Mouse (Mus musculus) kidney, postnatal 0 days (tissue): ENCODE data around the gene Gna12. TPM values are rescaled to one million over a fixed set of nuclear protein-coding genes. Genes with fewer than 3 reads are reported as not detected.

ENCODE experiments used
- ATAC-seq: fragments of 200-750 bp; cut with Nextera tagmentation; replicated peaks from 2 replicates; pipeline ENCODE4 v1.8.0; 2017; ENCODE audit warnings: low read depth, moderate number of reproducible peaks, moderate TSS enrichment, moderate library complexity; ENCODE audit not compliant: low FRiP score
- DNase-seq: peaks from one replicate; pipeline ENCODE4 v3.0.0-alpha.2; 2016; ENCODE audit warnings: low spot score
- H3K27ac ChIP-seq: fragments of 300-500 bp; sonication (generic); 2 replicates; pipeline ENCODE4 v1.5.1; 2014; ENCODE audit warnings: mild to moderate bottlenecking
- H3K27me3 ChIP-seq: fragments of 300-500 bp; sonication (generic); 2 replicates; pipeline ENCODE4 v1.6.1; 2014; ENCODE audit warnings: low read length, mixed read lengths; ENCODE audit not compliant: insufficient read depth
- H3K36me3 ChIP-seq: fragments of 300-500 bp; sonication (generic); 2 replicates; pipeline ENCODE4 v1.6.1; 2014; ENCODE audit warnings: low read length, mixed read lengths; ENCODE audit not compliant: insufficient read depth
- H3K4me1 ChIP-seq: fragments of 300-500 bp; sonication (generic); replicated peaks from 2 replicates; pipeline ENCODE4 v1.6.1; 2014; ENCODE audit warnings: antibody characterized with exemption, low read length, mixed read lengths; ENCODE audit not compliant: insufficient read depth
- H3K4me2 ChIP-seq: fragments of 300-500 bp; sonication (generic); 2 replicates; pipeline ENCODE4 v1.6.1; 2014; ENCODE audit warnings: mild to moderate bottlenecking, low read length, moderate library complexity, mixed read lengths
- H3K4me3 ChIP-seq: fragments of 300-500 bp; sonication (generic); replicated peaks from 2 replicates; pipeline ENCODE4 v1.5.1; 2014; ENCODE audit warnings: low read depth, low read length
- H3K9ac ChIP-seq: fragments of 300-500 bp; sonication (generic); 2 replicates; pipeline ENCODE4 v1.6.1; 2014; ENCODE audit warnings: low read depth, low read length
- H3K9me3 ChIP-seq: fragments of 300-500 bp; sonication (generic); replicated peaks from 2 replicates; pipeline ENCODE4 v1.6.1; 2016; ENCODE audit warnings: low read length, inconsistent platforms, mixed read lengths
- CTCF ChIP-seq: IDR thresholded peaks from 2 replicates; pipeline ENCODE4 v1.5.1; 2016; ENCODE audit warnings: antibody characterized with exemption, low read depth, mild to moderate bottlenecking, moderate library complexity
- WGBS: fragments of 180-500 bp; shearing (Covaris S2); extraction: QIAGEN DNeasy Blood & Tissue Kit; methylation state at CpG from one replicate; pipeline ENCODE4 v1.1.7; 2014; 5-methylcytosine and 5-hydroxymethylcytosine counted together
- polyA plus RNA-seq: library from polyadenylated mRNA; unstranded; fragments of >200 nt; fragmentation: Nextera tagmentation; extraction: Ambion mirVana; gene quantifications from 2 replicates; pipeline ENCODE4 v1.2.1, GENCODE M21; 2015

Gna12 gene
- polyA plus RNA-seq, 1 experiment from 2014 or later: 48.8 TPM

DNA sequence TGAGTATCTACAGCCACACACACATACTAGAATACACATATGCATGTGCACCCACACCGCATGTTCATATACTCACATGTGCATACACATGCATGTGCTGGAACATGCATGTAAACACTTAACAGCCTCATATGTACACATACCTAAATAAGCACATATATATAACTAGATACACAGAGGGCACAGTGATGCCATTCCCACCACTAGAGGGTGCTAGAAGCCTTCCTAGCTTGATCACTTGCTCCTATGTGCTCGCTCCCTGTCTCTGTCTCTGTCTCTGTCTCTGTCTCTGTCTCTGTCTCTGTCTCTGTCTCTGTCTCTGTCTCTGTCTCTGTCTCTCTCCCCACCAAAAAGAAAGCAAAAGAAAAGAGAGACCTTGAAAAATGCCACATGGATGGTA is 38.8 kb upstream of the Gna12 start:
- Histone ChIP-seq H3K4me1 (peaks cover 10% of the 10 kb centered on the region), H3K4me2 (no peak overlapping the region), H3K27me3 (no peaks in the 10 kb centered on the region), H3K4me3 (no peak overlapping the region), H3K9me3 (no peaks in the 10 kb centered on the region), H3K36me3 (no peaks in the 10 kb centered on the region), H3K27ac (no peak overlapping the region), H3K9ac (no peak overlapping the region)
- peak; percentile 70 for DNase-seq
- WGBS: 62% methylated on average over 2 of the region's 2 CpGs
- peak; percentile 89 for TF ChIP-seq CTCF
- no peak for ATAC-seq

DNA sequence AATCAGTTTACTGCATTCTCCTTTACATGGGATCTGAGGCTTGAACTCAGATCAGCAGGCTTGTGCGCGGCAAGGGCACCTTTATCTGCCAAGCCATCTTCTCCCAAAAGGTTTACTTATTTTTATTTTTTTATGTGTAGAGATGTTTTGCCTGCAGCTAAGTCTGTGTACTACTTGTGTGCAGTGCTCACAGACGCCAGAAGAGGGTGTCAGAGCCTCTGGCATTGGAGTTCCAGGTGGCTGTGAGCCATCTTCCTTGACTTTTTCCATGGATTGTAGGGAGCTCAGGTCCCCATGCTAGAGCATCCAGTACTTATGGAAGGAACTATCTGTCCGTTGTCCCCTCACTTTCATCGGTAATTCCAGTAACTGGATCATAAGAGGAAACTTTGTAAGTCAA is 29.5 kb upstream of the Gna12 start:
- H3K4me2 ChIP-seq: no peak overlapping the region
- H3K9me3 ChIP-seq: no peaks in the 10 kb centered on the region
- TF ChIP-seq CTCF: peak; percentile 38; the same call in 1 of the 2 replicates
- H3K9ac ChIP-seq: no peak overlapping the region
- H3K36me3 ChIP-seq: no peaks in the 10 kb centered on the region
- no peaks in the 10 kb centered on the region for H3K27me3 ChIP-seq
- no peaks in the 10 kb centered on the region for H3K4me1 ChIP-seq
- no peak overlapping the region for H3K4me3 ChIP-seq
- ATAC-seq: no peak
- H3K27ac ChIP-seq: no peak overlapping the region
- 89% methylated on average over 5 of the region's 5 CpGs for WGBS
- no peak for DNase-seq

DNA sequence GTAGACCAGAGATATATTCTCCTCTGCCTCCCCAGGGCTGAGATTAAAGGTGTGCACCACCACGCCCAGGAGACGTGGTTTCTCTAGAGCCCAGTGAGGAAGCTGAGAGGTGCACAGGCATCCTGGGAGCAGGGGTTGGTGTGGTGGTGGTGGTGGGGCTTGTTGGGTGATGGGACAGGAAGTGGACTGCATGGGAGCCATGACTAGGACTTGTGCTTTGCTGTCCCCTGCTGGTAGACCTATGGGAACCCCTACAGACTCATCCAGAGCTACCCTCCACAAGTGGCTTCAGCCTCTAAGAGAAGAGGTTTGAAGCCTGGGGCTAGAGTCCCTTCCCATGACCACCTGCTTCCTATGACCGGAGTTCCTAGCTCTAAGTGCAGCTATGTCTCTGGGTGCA is 28.1 kb upstream of the Gna12 start:
- Histone ChIP-seq H3K27me3 (no peaks in the 10 kb centered on the region), H3K36me3 (no peaks in the 10 kb centered on the region), H3K4me2 (no peak overlapping the region), H3K27ac (no peak overlapping the region), H3K9me3 (no peaks in the 10 kb centered on the region), H3K4me3 (no peak overlapping the region), H3K9ac (no peak overlapping the region), H3K4me1 (no peaks in the 10 kb centered on the region)
- ATAC-seq: no peak
- 90% methylated on average over 3 of the region's 3 CpGs for WGBS
- TF ChIP-seq CTCF: peak; percentile 49
- peak; percentile 15 for DNase-seq

- Histone ChIP-seq H3K27ac (no peak overlapping the region), H3K4me2 (no peak overlapping the region), H3K4me1 (no peaks in the 10 kb centered on the region), H3K27me3 (no peaks in the 10 kb centered on the region), H3K9me3 (no peaks in the 10 kb centered on the region), H3K9ac (no peak overlapping the region), H3K4me3 (no peak overlapping the region), H3K36me3 (no peaks in the 10 kb centered on the region)
- WGBS: 66% methylated on average over 8 of the region's 8 CpGs
- no peak for ATAC-seq
- TF ChIP-seq CTCF: peak; percentile 62
- no peak for DNase-seq
Measured at GRCm38 (mm10) chr5:140857432-140858154, 27.4 kb upstream of the Gna12 start.

GRCm38 (mm10) chr5:140855909-140856530 is 25.8 kb upstream of the Gna12 start:
- H3K9me3 ChIP-seq: no peaks in the 10 kb centered on the region; the same call in 1 of the 2 replicates
- H3K36me3 ChIP-seq: no peaks in the 10 kb centered on the region
- WGBS: 27% methylated on average over 11 of the region's 11 CpGs
- no peaks in the 10 kb centered on the region for H3K27me3 ChIP-seq
- DNase-seq (peak; percentile 27), ATAC-seq (no peak)
- H3K4me1 ChIP-seq: no peaks in the 10 kb centered on the region
- no peak for TF ChIP-seq CTCF
- H3K9ac ChIP-seq: no peak overlapping the region
- H3K27ac ChIP-seq: no peak overlapping the region
- H3K4me3 ChIP-seq: no peak overlapping the region
- H3K4me2 ChIP-seq: no peak overlapping the region

GRCm38 (mm10) chr5:140854700-140855099 is 24.5 kb upstream of the Gna12 start:
- TF ChIP-seq CTCF: no peak
- Histone ChIP-seq H3K4me2 (no peak overlapping the region), H3K27me3 (no peaks in the 10 kb centered on the region), H3K4me1 (no peaks in the 10 kb centered on the region), H3K9me3 (no peaks in the 10 kb centered on the region; the same call in 1 of the 2 replicates), H3K4me3 (no peak overlapping the region), H3K9ac (no peak overlapping the region), H3K36me3 (no peaks in the 10 kb centered on the region), H3K27ac (no peak overlapping the region)
- 80% methylated on average over 4 of the region's 4 CpGs for WGBS
- ATAC-seq (no peak), DNase-seq (no peak)
